Mouse (Mus musculus): ENCODE measurements around the gene Dnaic2. TPM values are rescaled to one million over a fixed set of nuclear protein-coding genes. Genes with fewer than 3 reads are reported as not detected.

Dnaic2 gene
- total and polyA plus RNA-seq, 3 experiments, result 0.59 to 0.93 (median 0.83) TPM

- in situ Hi-C loops (cut with MboI; ENCODE audit: low pct_ligation_motif_present, low pct_unique_long_range_greater_than_20kb, low sequenced_read_pairs), result no loop called here
- Histone ChIP-seq H3K9ac (ENCODE audit: insufficient read depth, low read depth) (no peak overlapping the region), H3K4me1 (ENCODE audit: control insufficient read depth in 1 of 2, insufficient read depth in 2 of 2) (peaks cover 7 to 25% of the 10 kb centered on the region in 2 experiments; a peak in 3 of 4 replicates), H3K9me3 (replicated peaks; ENCODE audit: low read length) (peaks cover 15% of the 10 kb centered on the region), H3K27me3 (replicated peaks) (peaks cover 13% of the 10 kb centered on the region), H3K27ac (ENCODE audit: insufficient read depth, low read depth) (no peak overlapping the region), H3K79me2 (replicated peaks; ENCODE audit: control insufficient read depth, extremely low read depth, insufficient read depth, poor library complexity, severe bottlenecking) (no peaks in the 10 kb centered on the region), H3K4me2 (ENCODE audit: insufficient read depth, low read depth, poor library complexity, severe bottlenecking) (no peak overlapping the region), H3K4me3 (replicated peaks in 1 of 3; ENCODE audit: low read depth in 2 of 3, low read length in 2 of 3, poor library complexity in 1 of 3) (no peak overlapping the region), H3K36me3 (replicated peaks in 1 of 2; ENCODE audit: control insufficient read depth in 1 of 2, insufficient read depth in 1 of 2, low read length in 1 of 2) (peaks cover 0 to 4% of the 10 kb centered on the region in 2 experiments)
- TF ChIP-seq UBTF (IDR thresholded peaks at IDR 0.05; ENCODE audit: low read depth, low read length) (no peak), USF2 (conservative IDR thresholded peaks at IDR 0.05; ENCODE audit: low read depth, low read length) (no peak), MAZ (IDR thresholded peaks at IDR 0.05; ENCODE audit: low read depth, low read length) (no peak), POLR2AphosphoS2 (IDR thresholded peaks at IDR 0.05; ENCODE audit: low read depth, low read length) (no peak), NELFE (IDR thresholded peaks at IDR 0.05; ENCODE audit: low read depth, low read length) (no peak), ZNF384 (IDR thresholded peaks at IDR 0.05; ENCODE audit: low read depth, low read length) (no peak), ZMIZ1 (IDR thresholded peaks at IDR 0.05; ENCODE audit: low read depth, low read length) (no peak), NRF1 (IDR thresholded peaks at IDR 0.05; ENCODE audit: low read depth, low read length) (no peak), GABPA (IDR thresholded peaks at IDR 0.05; ENCODE audit: insufficient replicate concordance, low read depth, low read length) (no peak), POLR2A (IDR thresholded peaks at IDR 0.05; ENCODE audit: low read depth, low read length) (no peak), IRF4 (IDR thresholded peaks at IDR 0.05; ENCODE audit: low read depth, low read length) (no peak), MAFK (IDR thresholded peaks at IDR 0.05; ENCODE audit: insufficient replicate concordance, low read length) (no peak), MYC (IDR thresholded peaks at IDR 0.05; ENCODE audit: low read depth, low read length) (no peak), MXI1 (IDR thresholded peaks at IDR 0.05; ENCODE audit: low read depth, low read length) (no peak), E2F4 (IDR thresholded peaks at IDR 0.05; ENCODE audit: insufficient replicate concordance, low read depth, low read length) (no peak), KAT2A (IDR thresholded peaks at IDR 0.05; ENCODE audit: insufficient replicate concordance, low read length) (no peak), SIN3A (IDR thresholded peaks at IDR 0.05; ENCODE audit: low read length) (no peak)
- dilution Hi-C loops (cut with MboI; ENCODE audit: extremely low pct_ligation_motif_present, extremely low pct_unique_long_range_greater_than_20kb, low sequenced_read_pairs), result no loop called here
- no peak for DNase-seq (ENCODE audit: extremely low read depth)
Observed at GRCm38 (mm10) chr11:114790841-114791240, 63.6 kb downstream of the Dnaic2 start.

DNA sequence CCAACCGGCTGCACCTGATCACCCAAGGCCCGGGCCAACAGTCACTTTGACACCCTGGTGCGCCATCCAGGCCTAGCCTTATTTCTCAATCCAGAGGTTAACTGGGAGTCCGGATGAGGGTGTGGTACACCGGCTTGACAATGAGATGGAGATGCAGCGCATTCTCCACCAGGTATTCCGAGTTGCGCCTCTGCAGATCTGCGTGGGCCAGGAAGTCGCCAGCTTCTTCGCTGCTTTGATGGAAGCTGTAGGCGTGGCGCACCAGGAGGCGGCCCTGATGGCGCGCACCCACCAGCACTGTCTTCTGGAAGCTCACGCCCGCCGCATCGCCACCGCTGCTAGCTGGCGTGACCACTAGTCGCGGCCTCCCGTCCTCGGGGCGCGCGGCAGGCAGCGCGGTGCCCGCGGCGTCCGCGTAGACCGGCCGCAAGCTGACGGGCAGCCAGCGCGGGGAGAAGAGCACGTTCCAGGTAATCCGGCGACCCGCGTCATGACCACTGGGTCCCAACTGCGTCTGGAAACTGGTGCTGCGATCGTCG is 64.2 kb downstream of the Dnaic2 start:
- Histone ChIP-seq H3K9me3 (replicated peaks; ENCODE audit: low read length) (peaks cover 12% of the 10 kb centered on the region), H3K27me3 (replicated peaks) (peaks cover 14% of the 10 kb centered on the region), H3K4me3 (replicated peaks in 1 of 3; ENCODE audit: low read depth in 2 of 3, low read length in 2 of 3, poor library complexity in 1 of 3) (no peak overlapping the region), H3K9ac (ENCODE audit: insufficient read depth, low read depth) (no peak overlapping the region), H3K4me1 (ENCODE audit: control insufficient read depth in 1 of 2, insufficient read depth in 2 of 2) (peaks cover 7 to 28% of the 10 kb centered on the region in 2 experiments; a peak in 3 of 4 replicates), H3K79me2 (replicated peaks; ENCODE audit: control insufficient read depth, extremely low read depth, insufficient read depth, poor library complexity, severe bottlenecking) (no peaks in the 10 kb centered on the region), H3K4me2 (ENCODE audit: insufficient read depth, low read depth, poor library complexity, severe bottlenecking) (no peak overlapping the region), H3K36me3 (replicated peaks in 1 of 2; ENCODE audit: control insufficient read depth in 1 of 2, insufficient read depth in 1 of 2, low read length in 1 of 2) (peaks cover 0 to 4% of the 10 kb centered on the region in 2 experiments), H3K27ac (ENCODE audit: insufficient read depth, low read depth) (no peak overlapping the region)
- TF ChIP-seq NRF1 (IDR thresholded peaks at IDR 0.05; ENCODE audit: low read depth, low read length) (no peak), MXI1 (IDR thresholded peaks at IDR 0.05; ENCODE audit: low read depth, low read length) (no peak), ZNF384 (IDR thresholded peaks at IDR 0.05; ENCODE audit: low read depth, low read length) (no peak), MAX (IDR thresholded peaks at IDR 0.05; ENCODE audit: low read length) (no peak), RAD21 (IDR thresholded peaks at IDR 0.05; ENCODE audit: low read depth, low read length) (no peak), BHLHE40 (IDR thresholded peaks at IDR 0.05; ENCODE audit: low read depth, low read length) (no peak), CHD1 (IDR thresholded peaks at IDR 0.05; ENCODE audit: low read depth, low read length) (no peak), IRF4 (IDR thresholded peaks at IDR 0.05; ENCODE audit: low read depth, low read length) (no peak), JUND (conservative IDR thresholded peaks at IDR 0.05; ENCODE audit: low read depth, low read length) (no peak), KAT2A (IDR thresholded peaks at IDR 0.05; ENCODE audit: insufficient replicate concordance, low read length) (no peak), ZKSCAN1 (IDR thresholded peaks at IDR 0.05; ENCODE audit: borderline replicate concordance, low read depth, low read length) (no peak), NELFE (IDR thresholded peaks at IDR 0.05; ENCODE audit: low read depth, low read length) (no peak), UBTF (IDR thresholded peaks at IDR 0.05; ENCODE audit: low read depth, low read length) (no peak), RCOR1 (conservative IDR thresholded peaks at IDR 0.05; ENCODE audit: low read depth, low read length) (no peak), PAX5 (IDR thresholded peaks at IDR 0.05; ENCODE audit: low read length) (no peak), EP300 (IDR thresholded peaks at IDR 0.05; ENCODE audit: low read length) (no peak)
- dilution Hi-C loops (cut with MboI; ENCODE audit: extremely low pct_ligation_motif_present, extremely low pct_unique_long_range_greater_than_20kb, low sequenced_read_pairs) (no loop called here), in situ Hi-C loops (cut with MboI; ENCODE audit: low pct_ligation_motif_present, low pct_unique_long_range_greater_than_20kb, low sequenced_read_pairs) (no loop called here)
- DNase-seq (ENCODE audit: extremely low read depth), result no peak
